Mouse (Mus musculus): ENCODE data around the gene Cd27.

GRCm38 (mm10) chr6:125268799-125269198, 32.0 kb upstream of the Cd27 start:
- no peak for TF ChIP-seq CTCF (IDR thresholded peaks at IDR 0.05; ENCODE audit: low read depth)
- TF ChIP-seq EP300 (IDR thresholded peaks at IDR 0.05; ENCODE audit: low read depth) = no peak

Measured in liver, embryonic 14.5 days (tissue).